Mouse (Mus musculus): ENCODE measurements around the gene Aff1.

DNA sequence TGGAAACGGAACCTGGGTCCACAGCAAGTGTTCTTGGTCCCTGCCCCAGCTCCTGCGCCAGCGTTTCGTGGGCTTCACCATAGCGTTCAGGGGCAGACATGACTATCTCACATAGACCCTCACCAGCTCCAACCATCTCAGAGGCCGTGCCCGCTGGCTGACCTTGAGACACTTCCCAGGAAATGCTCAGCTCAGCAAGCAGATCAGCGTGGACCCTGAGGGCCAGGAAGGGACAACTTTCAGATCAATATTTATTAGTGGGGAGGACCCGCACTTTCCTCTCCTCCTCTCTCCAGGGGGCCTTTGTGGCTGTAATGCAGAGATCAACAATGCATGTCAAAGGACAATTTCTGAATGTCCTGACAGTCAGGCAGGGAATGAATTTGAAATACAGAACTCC is 27.2 kb upstream of the Aff1 start:
- TF ChIP-seq CTCF (IDR thresholded peaks at IDR 0.05; ENCODE audit: insufficient read depth, low read length): no peak
- TF ChIP-seq POLR2A (IDR thresholded peaks at IDR 0.05; ENCODE audit: borderline replicate concordance, extremely low read depth, low read depth, low read length): no peak

Measured in lung, adult 2 months (tissue).